Mouse (Mus musculus): ENCODE data around the gene Spata20.
A peak's percentile ranks its signal among the peaks of the same experiment; 100 is the strongest.

The Spata20 gene

DNA sequence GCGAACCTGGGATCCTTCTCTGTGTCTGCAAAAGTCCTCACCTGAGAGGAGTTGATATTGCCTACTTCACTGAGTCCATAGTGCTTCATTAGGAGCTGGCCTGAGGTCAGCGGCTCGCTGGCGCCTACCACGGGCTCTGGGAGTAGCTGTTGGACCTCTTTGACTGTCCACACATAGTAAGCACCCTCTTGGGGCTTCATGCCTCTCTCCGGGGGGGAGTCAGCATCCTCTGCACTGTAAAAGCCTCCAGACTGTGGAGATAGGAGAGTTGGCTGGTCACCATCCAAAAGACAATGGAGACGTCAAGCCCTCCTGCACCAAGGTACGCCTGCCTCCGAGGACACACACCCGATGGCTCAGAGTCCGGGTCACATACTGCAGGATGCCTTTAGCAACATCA, 3.2 kb downstream of the Spata20 start:
- no peak for DNase-seq (ENCODE audit: low spot score in 2 of 2)

DNA sequence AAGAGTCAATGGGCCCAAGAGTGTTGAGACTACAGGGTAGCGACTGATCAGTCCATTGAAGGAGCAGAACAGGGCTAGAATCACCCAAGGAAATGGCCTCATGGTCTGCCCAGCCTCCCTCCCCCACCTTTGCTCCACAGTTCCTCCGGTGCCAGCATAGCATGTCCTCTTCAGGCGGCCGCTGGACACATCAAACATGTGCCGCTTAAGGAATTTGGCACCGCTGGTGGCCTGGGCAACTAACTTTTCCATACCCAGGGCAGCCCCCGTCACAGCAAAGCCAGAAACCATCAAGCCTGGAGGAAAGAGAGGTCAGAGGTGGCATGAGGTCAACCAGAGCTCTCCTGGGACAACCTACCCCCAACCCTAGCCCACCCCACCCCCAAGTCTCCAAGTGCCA, 4.0 kb downstream of the Spata20 start:
- DNase-seq (ENCODE audit: low spot score in 2 of 2), result no peak

GRCm38 (mm10) chr11:94480382-94480781, 5.6 kb downstream of the Spata20 start:
- no peak for DNase-seq (ENCODE audit: low spot score in 2 of 2)

GRCm38 (mm10) chr11:94477651-94478050, 8.3 kb downstream of the Spata20 start:
- no peak for DNase-seq (ENCODE audit: low spot score in 2 of 2)

DNA sequence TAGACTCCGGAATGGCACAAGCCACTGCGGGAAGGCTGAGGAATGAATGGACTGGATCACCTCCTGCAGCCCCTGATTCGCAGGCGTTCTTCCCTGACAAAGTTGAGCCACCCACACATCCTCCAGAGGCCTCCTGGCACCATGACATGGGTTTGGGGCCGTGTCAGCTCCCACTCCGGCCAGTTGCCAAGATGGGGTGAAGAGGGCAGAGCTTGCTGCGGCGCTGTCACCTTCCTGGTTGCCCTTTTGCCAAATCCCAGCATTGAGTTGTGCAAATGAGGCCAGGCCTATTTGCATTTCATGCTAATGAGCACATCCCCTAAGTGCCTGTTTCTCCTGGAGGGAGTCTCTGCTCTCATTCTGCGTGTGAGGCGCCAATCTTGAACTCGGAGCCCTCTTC, 10.3 kb downstream of the Spata20 start:
- no peak for DNase-seq (ENCODE audit: low spot score in 2 of 2)

GRCm38 (mm10) chr11:94474544-94474910, 11.5 kb downstream of the Spata20 start:
- no peak for DNase-seq (ENCODE audit: low spot score in 2 of 2)

DNA sequence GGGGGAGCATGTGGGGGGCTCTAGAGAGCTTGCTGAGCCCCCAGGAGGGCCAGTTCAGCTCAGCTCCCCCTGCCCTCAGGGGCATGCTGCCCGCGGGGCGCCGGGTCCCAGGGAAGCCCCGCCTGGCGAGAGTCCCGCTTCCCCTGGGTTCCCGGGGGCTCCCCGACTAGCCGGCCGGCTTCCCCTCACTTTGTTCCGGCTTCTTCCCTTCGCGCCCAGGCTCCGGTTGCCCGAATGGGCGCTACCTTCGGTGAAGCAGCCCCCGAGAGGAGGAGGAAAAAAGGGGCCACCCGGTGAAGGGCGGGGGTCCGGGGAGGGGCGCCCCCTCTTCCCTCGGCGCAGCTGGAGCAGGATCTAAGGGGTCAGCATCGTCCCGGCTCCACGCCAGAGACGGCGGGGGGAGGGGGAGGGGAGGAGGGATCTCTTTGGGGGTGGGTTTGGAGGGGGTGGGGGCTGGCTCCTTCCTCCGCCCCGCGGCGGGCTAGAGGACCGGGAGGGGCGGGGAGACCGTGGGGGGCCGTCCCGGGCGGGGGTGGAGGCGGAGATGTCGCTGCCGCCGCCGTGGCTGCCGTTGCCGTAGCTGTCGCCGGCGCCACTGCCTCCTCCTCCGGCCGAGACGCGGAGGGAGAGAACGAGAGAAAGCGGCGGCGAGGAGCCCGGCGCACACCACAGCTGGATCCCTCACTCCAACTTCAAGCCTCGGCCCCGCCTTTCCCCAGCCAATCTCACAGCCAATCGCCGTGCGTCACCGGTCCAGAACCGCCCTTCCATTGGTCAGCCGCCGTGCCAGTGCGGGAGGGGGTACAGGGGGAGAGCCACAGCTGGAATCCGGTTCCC, 12.1 kb downstream of the Spata20 start, which contains the start of gene Cacna1g:
Gene Cacna1g, minus strand, starts transcription at position 492 of the 837 bp plus-strand sequence.
- DNase-seq (ENCODE audit: low spot score in 2 of 2), result peak; percentile 64 to 88

GRCm38 (mm10) chr11:94472916-94473706, 12.9 kb downstream of the Spata20 start:
- DNase-seq (ENCODE audit: low spot score in 2 of 2), result no peak

DNA sequence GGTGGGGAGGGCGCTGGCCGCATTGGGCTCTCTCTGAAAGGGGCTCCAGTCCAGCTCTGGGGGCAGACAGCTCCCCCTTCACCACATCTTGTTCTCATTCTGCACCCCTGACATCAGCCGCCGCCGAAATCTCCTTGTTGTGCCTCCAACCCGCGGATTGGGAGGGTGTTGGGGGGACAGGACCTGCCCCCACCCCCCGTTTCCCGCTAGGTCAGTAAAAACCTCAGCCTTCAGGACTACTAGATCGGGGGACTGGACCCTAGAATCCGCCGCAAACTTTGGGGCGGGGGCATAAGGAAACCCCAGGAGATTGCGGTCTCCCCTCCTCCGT, 13.4 kb downstream of the Spata20 start:
- DNase-seq (ENCODE audit: low spot score in 2 of 2), result no peak

DNA sequence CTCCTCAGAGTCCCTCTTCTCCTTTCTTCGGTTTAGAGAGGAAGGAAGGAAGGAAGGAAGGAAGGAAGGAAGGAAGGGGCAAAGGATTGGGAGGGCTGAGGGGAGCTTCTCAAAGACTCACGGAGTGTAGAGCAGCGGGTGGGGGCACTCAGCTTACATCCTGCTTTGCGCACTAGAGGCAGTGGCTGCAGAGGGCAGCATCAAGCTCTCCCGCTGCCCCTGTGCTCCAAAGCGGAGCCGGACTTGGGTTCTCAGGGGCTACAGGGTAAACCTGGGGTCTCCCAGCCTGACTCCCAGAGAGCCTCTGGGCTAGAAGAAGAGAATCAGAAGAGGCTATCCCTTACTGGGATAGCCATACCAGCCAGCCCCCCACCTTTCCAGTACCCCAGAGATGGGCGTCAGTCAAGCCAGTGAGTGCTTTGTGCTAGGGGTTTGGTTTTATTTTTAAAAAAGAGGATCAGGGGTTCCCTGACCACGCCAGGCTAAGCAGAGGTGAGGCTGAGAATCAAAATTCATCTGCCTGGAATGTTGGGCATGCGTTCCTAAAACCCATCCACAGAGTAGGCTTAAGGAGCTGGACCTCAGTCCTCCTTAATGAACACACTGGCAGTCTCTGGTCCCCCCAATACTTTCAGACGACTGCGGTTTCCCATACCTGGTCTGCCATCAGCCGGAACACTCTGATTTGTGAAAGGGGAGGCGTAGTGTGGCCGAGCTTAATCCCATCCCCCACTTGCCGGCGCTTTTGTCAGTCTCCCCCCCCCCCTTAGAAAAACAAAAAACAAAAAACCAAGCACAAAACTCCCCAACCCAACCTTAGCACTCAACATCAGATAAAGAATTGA, 14.0 kb downstream of the Spata20 start:
- DNase-seq (ENCODE audit: low spot score in 2 of 2), result no peak

- no peak for DNase-seq (ENCODE audit: low spot score in 2 of 2)
Observed at GRCm38 (mm10) chr11:94470391-94470790, 15.6 kb downstream of the Spata20 start.

DNA sequence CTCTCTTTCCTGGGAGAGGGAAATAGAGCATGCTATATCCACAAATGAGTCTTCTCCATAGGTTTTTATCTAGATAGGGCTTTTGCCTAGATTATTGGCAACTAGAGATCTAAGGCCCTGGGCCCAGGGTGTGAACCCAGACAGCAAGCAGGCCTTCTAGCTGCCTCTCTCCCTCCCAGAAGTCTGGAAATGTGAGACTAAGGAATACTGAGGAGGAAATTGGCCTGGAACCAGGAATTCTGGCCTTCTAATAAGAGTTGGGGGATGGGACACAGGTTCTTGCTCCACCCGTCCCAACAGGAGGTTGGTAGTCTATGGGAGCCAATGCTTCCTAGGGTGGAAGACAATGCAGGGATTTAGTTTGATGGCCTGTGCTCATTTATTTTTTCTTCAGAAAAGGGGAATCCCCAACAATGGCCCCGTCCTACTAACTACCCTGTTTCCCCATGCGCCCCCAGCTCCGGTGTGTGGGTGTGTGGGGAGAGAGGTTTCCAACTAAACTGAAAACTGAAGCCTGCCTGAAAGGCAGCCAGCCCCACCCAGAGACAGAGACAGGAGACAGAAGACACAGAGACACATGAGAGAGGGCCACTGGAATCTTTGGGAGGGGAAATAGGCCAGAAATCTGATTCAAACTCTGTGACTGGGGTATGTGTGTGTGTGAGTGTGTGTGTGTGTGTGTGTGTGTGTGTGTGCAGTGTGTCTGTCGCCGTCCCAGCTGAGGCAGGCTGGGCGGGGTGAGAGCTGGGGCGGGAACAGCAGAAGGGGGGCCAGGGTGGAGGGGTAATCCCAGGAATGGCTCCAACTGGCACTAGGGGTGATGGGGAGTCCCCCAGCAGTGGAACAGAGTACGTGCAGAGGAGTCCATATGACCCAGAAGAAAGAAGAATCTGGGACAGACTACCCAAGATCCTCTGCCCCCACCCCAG, 16.6 kb downstream of the Spata20 start:
- DNase-seq (ENCODE audit: low spot score in 2 of 2), result no peak

- peak in 1 of 2 experiments; percentile 78 for DNase-seq (ENCODE audit: low spot score in 2 of 2)
Observed at GRCm38 (mm10) chr11:94468582-94469064, 17.4 kb downstream of the Spata20 start.

DNA sequence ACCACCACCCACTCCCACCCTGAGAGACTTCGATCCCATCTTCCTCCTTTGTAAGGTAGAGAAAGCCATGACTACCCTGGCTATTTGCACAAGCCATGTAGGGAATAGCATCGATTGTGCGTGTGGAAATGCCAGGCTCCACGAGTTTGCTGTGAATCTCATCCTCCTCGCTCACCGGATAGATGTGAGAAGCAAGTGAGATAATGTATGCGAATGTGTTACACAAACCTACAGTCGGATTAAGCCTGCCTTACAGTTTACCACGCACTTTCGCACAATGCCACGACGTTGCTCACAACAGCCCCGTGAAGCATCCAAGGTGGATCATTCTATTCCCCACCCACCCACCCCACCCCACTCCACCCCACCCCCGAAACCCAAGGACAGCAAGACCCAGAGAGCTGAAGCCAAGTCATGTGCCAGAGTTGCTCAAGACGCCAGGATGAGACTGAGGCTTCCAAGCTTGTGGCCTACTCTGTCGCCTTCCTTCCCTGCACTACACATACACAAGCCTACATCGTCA, 19.6 kb downstream of the Spata20 start:
- peak in 1 of 2 experiments; percentile 55 for DNase-seq (ENCODE audit: low spot score in 2 of 2)

DNA sequence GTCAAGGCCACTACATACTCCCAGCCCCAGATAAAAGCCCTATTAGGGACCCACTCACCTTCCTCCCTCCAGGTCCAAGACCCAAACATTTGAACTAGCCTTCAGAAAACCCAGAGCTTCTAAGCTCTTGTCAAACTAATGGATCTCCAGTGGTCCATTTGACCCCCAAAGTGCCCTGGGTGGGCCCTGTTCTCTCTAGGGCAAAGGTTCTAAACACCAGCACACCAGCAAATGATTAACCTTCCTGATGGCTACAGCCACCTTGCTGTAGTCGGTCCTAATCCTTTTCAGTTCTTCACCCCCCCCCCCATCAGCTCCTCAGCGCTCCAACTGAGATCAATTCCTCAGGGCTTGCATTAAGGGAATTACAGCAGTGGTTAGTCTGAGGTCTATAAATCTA, 21.8 kb downstream of the Spata20 start:
- DNase-seq (ENCODE audit: low spot score in 2 of 2), result no peak

DNA sequence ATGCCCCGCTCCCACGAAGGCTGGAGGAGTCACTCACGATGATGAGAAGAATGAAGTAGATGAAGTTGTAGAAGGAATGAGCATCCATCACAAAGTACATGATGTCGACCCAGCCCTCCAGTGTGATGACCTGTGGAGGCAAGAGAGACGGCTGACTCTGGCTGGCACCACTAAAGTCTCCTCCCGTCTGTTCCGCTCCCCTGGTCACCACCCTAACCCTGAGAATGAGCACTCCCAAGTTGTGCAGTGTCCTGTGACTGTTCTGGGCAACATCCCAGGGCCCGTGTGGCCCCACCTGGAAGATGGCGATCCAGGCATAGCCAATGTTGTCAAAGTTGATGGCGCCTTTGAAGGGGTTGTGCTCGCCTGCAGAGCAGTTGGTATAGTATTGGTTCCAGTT, 24.1 kb downstream of the Spata20 start:
- no peak for DNase-seq (ENCODE audit: low spot score in 2 of 2)

DNA sequence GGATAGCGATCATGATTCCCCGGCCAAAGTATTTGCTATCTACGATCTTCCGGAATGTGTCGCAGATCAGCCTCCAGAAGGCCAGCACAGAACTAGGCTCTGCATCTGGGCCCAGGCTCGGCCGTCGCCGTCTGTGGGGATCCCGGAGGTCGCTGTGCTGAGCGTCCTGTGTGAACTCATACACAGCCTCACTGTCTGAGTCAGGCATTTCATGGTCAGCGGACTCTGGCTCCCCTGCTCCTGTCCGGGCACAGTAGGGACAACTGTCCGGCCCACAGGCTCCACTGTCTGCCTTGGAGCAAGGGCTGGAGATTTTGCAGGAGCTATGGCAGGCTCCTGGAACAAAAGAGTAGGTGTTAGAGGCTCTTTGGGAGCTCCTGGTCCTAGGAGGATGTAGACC, 29.0 kb downstream of the Spata20 start:
- DNase-seq (ENCODE audit: low spot score in 2 of 2), result no peak

GRCm38 (mm10) chr11:94456347-94456746, 29.6 kb downstream of the Spata20 start:
- no peak for DNase-seq (ENCODE audit: low spot score in 2 of 2)

GRCm38 (mm10) chr11:94455161-94455820, 30.7 kb downstream of the Spata20 start:
- DNase-seq (ENCODE audit: low spot score in 2 of 2), result peak in 1 of 2 experiments; percentile 42

- peak in 1 of 2 experiments; percentile 61 for DNase-seq (ENCODE audit: low spot score in 2 of 2)
Observed at GRCm38 (mm10) chr11:94454756-94455155, 31.2 kb downstream of the Spata20 start.

All from left cerebral cortex, adult 9 months (tissue).